Mouse (Mus musculus) heart, embryonic 15.5 days (tissue): ENCODE data around the gene Mapk1ip1. TPM values are rescaled to one million over a fixed set of nuclear protein-coding genes. Genes with fewer than 3 reads are reported as not detected.

Source experiments
- ATAC-seq: fragments of 200-750 bp; cut with Nextera tagmentation; replicated peaks from 2 replicates; pipeline ENCODE4 v1.8.0; 2017; ENCODE audit warnings: low read depth, moderate TSS enrichment; ENCODE audit not compliant: insufficient number of reproducible peaks, insufficient read depth, low FRiP score
- H3K27ac ChIP-seq: fragments of 300-500 bp; sonication (generic); 2 replicates; pipeline ENCODE4 v1.5.1; 2015; ENCODE audit warnings: mild to moderate bottlenecking, inconsistent platforms
- H3K27me3 ChIP-seq: fragments of 300-500 bp; sonication (generic); 2 replicates; pipeline ENCODE4 v1.6.1; 2015; ENCODE audit warnings: inconsistent platforms
- H3K36me3 ChIP-seq: fragments of 300-500 bp; sonication (generic); 2 replicates; pipeline ENCODE4 v1.6.1; 2015; ENCODE audit warnings: mild to moderate bottlenecking, inconsistent platforms
- H3K4me1 ChIP-seq: fragments of 300-500 bp; sonication (generic); replicated peaks from 2 replicates; pipeline ENCODE4 v1.6.1; 2015; ENCODE audit warnings: inconsistent platforms
- H3K4me2 ChIP-seq: fragments of 300-500 bp; sonication (generic); 2 replicates; pipeline ENCODE4 v1.6.1; 2015; ENCODE audit warnings: inconsistent platforms, mild to moderate bottlenecking, moderate library complexity
- H3K4me3 ChIP-seq: fragments of 300-500 bp; sonication (generic); 2 replicates; pipeline ENCODE4 v1.5.1; 2015; ENCODE audit warnings: mild to moderate bottlenecking, inconsistent platforms
- H3K9ac ChIP-seq: fragments of 300-500 bp; sonication (generic); 2 replicates; pipeline ENCODE4 v1.6.1; 2015; ENCODE audit warnings: mild to moderate bottlenecking, inconsistent platforms
- H3K9me3 ChIP-seq: fragments of 300-500 bp; sonication (generic); replicated peaks from 2 replicates; pipeline ENCODE4 v1.6.1; 2016; ENCODE audit warnings: inconsistent platforms
- WGBS: fragments of 180-500 bp; shearing (Covaris S2); methylation state at CpG from one replicate; pipeline ENCODE4 v1.1.7; 2015; ENCODE audit warnings: mixed read lengths; 5-methylcytosine and 5-hydroxymethylcytosine counted together
- polyA plus RNA-seq: library from polyadenylated mRNA; unstranded; fragments of >200 nt; fragmentation: Nextera tagmentation; extraction: Ambion mirVana; gene quantifications from 2 replicates; pipeline ENCODE4 v1.2.1, GENCODE M21; 2015

Mapk1ip1 gene
- polyA plus RNA-seq, 1 experiment from 2014 or later, result 11.9 TPM

DNA sequence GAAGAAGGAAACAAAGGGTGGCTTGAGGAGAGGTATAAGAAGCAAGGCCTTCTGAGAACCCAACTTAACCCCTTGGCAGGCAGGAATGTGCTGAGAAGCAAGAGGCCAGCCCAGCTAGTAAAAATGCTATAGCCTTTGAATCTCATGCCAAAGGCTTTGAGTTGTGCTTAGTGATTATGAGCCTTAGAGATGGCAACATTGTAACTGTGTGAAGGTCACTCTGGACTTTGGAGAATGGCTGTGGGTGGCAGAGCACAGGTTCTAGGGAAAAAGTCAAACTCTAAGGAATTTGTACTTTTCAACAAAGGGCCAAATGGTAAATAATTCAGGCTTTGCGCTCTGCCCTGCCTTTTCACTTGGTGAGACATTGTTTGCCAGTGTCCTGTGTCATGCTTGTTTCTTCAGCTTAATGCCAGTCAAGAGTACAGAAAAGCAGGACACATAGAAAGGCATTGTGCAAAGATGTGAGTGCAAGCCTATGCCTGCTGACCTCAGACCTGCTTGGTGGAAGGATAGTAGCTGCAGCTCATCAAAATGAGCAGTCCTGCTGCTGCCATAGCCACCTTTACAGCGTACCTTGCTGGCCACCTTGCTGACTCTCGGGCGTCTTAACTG lies 7.5 kb upstream of the Mapk1ip1 start:
- Histone ChIP-seq H3K4me3 (no peak overlapping the region), H3K9me3 (no peaks in the 10 kb centered on the region), H3K27ac (no peak overlapping the region), H3K9ac (no peak overlapping the region), H3K4me2 (no peak overlapping the region), H3K36me3 (peaks cover 26% of the 10 kb centered on the region), H3K27me3 (no peaks in the 10 kb centered on the region), H3K4me1 (peaks cover 5% of the 10 kb centered on the region)
- WGBS, result 96% methylated on average over 4 of the region's 4 CpGs
- ATAC-seq, result no peak

DNA sequence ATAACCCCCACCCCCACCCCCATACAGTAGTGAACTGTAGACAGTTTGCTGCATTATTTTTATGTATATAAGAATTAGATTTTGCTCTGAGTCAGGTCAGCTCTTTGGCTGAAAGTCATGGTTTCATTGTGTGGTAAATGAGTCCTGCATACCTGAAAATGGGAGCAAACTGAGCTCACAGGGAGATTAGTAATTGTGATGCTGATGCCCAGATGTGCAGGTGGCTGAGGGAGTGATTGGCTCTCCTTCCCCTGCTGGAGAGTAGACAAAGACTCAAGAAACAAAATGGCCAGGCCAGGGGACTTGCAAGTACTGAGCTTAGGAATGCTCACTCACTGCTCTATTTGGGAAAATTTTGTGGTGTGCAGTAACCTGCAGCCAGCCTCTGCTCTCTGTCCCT lies 4.0 kb upstream of the Mapk1ip1 start:
- H3K9me3 ChIP-seq, result no peaks in the 10 kb centered on the region
- peaks cover 25% of the 10 kb centered on the region for H3K4me1 ChIP-seq
- no peak overlapping the region for H3K27ac ChIP-seq
- H3K27me3 ChIP-seq, result no peaks in the 10 kb centered on the region
- ATAC-seq, result no peak
- no peak overlapping the region for H3K9ac ChIP-seq
- H3K4me3 ChIP-seq, result no peak overlapping the region
- peaks cover 21% of the 10 kb centered on the region for H3K36me3 ChIP-seq
- no peak overlapping the region for H3K4me2 ChIP-seq

DNA sequence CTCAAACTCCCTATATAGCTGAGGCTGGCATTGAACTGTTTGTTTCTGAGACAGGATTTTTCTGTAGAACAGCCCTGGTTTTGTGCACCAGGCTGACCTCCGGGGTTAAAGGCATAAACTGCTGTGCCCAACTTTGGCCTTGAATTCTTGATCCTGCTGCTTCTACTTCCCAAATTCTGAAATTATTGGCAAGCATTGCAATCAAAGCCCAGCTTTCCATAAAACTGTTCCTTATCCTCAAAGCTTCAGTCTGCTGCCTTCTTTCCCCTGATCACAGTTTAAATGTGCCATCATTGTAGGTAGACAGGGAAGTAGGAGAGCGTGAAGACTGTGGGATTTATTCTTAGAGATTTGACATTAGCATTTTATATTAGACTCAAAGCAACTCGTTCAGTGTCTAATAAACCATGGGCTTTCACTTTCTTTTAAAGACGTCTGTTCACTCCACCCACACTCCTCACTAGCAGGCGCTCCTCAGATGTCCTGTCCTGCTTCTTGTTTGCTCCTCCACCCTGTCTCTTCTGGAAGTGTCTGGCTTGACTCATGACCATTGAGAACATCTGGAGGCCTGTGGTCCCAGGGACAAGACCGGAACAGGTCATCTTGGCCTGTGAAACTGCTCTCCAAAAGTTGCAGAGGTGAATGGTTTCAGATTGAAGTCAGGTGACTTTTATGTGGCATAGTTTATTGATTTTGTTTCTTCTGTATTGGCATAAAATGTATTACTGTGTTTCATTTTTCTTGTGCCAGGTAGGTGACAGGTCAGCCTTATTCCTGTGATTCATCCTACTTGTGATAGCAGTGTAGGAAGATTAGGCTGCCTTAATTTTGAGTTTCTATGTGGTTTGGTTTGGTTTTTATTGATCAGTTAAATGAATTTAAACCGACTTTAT lies 2.2 kb upstream of the Mapk1ip1 start:
- ATAC-seq, result no peak
- 75% methylated on average over 7 of the region's 7 CpGs for WGBS
- no peaks in the 10 kb centered on the region for H3K9me3 ChIP-seq
- no peak overlapping the region for H3K9ac ChIP-seq
- no peak overlapping the region for H3K27ac ChIP-seq
- H3K4me2 ChIP-seq, result peak overlapping the region; percentile 74
- peaks cover 38% of the 10 kb centered on the region for H3K4me1 ChIP-seq
- no peaks in the 10 kb centered on the region for H3K27me3 ChIP-seq
- H3K36me3 ChIP-seq, result peaks cover 13% of the 10 kb centered on the region
- H3K4me3 ChIP-seq, result peak overlapping the region; percentile 88; the same call in 1 of the 2 replicates

DNA sequence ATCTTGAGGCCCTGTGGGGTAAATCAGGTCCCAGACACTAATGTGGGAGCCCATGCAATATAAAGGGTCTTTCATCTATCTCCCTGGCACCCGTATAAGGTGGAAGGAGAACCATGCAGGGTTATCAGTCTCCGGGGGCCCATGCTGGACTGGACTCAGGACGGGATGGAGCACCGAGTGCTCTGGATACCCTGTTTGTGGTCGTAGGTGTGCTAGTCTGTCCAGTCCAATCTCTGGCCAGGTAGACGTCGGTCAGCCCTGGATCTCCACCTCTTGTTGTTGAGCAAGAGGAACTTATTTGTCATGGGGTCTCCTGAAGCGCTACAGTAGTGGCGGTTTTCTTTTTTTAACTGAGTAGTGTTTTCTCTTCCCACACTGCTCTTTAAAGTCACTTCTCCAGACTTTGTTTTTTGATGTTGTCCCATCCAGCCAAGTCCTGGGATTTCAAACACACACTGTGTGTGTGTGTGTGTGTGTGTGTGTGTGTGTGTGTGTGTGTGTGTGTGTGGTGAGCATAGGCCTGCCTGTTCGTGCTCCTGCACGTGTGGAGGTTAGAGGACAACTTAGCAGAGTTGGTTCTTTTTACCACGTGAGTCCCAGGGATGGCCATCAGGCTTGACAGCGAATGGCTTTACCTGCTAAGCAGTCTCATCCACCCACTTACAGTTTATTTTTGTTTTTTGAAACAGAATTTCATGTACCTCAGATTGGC lies 1.4 kb upstream of the Mapk1ip1 start:
- ATAC-seq, result no peak
- 32% methylated on average over 13 of the region's 13 CpGs for WGBS
- Histone ChIP-seq H3K9ac (peak overlapping the region; percentile 81), H3K27ac (peak overlapping the region; percentile 95), H3K36me3 (peaks cover 6% of the 10 kb centered on the region), H3K9me3 (no peaks in the 10 kb centered on the region), H3K4me3 (peak overlapping the region; percentile 88), H3K4me2 (peak overlapping the region; percentile 74), H3K27me3 (no peaks in the 10 kb centered on the region), H3K4me1 (peaks cover 38% of the 10 kb centered on the region)

DNA sequence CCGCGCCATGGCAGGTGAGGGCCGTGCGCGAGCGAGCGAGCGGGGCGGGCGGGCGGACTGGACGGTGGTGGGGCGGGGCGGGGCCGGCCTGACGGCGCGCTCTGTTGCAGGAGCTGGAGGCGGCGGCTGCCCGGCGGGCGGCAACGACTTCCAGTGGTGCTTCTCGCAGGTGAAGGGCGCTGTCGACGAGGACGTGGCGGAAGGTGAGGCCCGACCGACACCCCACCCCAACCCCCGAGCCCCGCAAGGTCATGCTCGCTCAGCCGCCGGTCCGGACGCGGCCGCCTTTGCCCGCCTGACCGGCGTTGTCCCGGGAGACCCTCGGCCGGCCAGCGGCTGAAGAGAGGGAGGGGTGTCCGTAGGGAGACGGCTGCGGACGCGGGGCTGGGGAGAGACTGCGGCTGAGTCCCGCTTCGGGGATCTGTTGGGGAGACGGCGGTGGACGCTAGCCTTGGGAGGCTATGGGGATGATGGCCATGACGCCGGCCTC lies 474 bp upstream of the Mapk1ip1 start:
- no peaks in the 10 kb centered on the region for H3K27me3 ChIP-seq
- H3K4me2 ChIP-seq, result peak overlapping the region; percentile 74
- peak; percentile 82 for ATAC-seq
- H3K4me1 ChIP-seq, result peaks cover 38% of the 10 kb centered on the region
- peak overlapping the region; percentile 81 for H3K9ac ChIP-seq
- peak overlapping the region; percentile 88 for H3K4me3 ChIP-seq
- H3K27ac ChIP-seq, result peak overlapping the region; percentile 95
- H3K36me3 ChIP-seq, result no peaks in the 10 kb centered on the region
- H3K9me3 ChIP-seq, result no peaks in the 10 kb centered on the region
- under 1% methylated on average over 42 of the region's 61 CpGs for WGBS

DNA sequence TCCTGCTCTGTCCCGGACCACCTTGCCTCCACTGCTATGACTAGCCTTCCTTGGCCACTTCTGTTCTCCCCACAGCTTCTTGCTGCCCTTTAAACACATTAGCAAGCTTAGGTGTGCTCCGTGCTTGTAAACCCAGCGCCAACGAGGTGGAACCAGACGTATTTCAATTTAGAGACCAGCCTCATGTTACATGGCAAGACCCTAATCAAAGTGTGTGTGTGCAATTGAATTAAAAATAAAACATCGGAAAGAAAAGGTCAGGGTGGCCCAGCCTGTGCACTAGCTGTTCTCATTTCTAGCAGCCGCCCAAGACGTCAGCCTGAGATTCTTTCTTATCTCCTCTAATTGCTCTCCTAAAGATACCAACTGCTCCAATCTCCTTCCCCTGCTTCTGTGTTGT lies 962 bp downstream of the Mapk1ip1 start:
- Histone ChIP-seq H3K9ac (peak overlapping the region; percentile 81), H3K4me2 (peak overlapping the region; percentile 75), H3K27me3 (no peaks in the 10 kb centered on the region), H3K9me3 (no peaks in the 10 kb centered on the region), H3K4me1 (peaks cover 38% of the 10 kb centered on the region), H3K4me3 (peak overlapping the region; percentile 88), H3K27ac (peak overlapping the region; percentile 95), H3K36me3 (no peaks in the 10 kb centered on the region)
- 29% methylated on average over 8 of the region's 8 CpGs for WGBS
- ATAC-seq, result no peak

DNA sequence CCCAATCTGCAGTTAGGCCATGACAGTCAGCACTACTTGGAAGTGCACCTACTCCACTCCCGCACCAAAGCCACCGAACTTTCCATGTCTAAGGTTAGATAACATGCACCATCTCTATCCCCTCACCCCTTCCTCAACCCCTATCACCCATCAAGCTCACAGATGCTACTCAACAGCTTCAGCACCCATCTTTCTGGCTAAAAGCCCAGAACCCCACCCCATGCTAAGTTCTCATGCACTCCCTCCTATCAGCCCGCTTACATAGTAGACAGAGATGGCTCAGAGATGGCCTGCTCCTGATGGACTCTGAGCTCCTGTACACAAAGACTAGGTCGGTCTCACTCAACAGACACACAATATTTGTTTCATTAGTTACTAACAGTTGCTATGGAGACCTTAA lies 2.7 kb downstream of the Mapk1ip1 start:
- H3K36me3 ChIP-seq, result no peaks in the 10 kb centered on the region
- no peak overlapping the region for H3K9ac ChIP-seq
- no peak overlapping the region for H3K27ac ChIP-seq
- no peak overlapping the region for H3K4me3 ChIP-seq
- no peaks in the 10 kb centered on the region for H3K27me3 ChIP-seq
- no peaks in the 10 kb centered on the region for H3K9me3 ChIP-seq
- no peak overlapping the region for H3K4me2 ChIP-seq
- no peak for ATAC-seq
- H3K4me1 ChIP-seq, result peaks cover 31% of the 10 kb centered on the region
- WGBS, result 85% methylated on average over 4 of the region's 4 CpGs

DNA sequence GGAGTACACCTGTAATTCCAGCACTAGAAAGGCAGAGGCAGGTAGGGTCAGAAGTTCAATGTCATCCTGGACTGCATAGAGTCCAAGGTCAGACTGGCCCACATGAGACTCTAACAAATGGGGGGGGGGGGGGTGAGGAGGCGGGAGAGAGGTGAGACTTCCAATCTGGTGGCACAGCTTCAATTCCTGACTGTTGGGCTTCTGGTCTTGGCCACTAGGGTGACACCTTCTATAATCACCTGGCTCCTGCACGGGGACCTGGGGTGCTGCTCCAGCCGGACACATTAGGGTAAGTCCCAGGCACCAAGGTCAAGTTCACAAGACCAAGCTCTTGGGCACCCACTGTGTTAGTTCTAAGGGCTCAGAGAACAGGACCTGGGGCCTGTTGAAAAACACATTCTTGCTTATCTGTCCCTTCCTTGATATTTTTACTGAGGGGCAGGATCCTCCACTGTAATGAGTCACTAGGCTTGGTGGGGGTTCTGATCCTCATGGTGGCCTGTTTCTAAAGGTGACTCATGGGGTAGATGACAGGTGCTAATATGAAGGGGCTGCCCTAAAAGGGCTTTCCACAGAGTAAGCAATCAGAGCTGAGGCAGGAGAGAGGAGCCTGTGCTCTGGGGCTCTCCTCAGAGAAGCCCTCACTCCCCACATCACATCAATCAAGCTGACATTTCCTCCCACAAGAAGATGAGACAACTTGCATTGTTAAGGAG lies 4.5 kb downstream of the Mapk1ip1 start:
- H3K4me1 ChIP-seq, result peaks cover 17% of the 10 kb centered on the region
- no peak overlapping the region for H3K4me2 ChIP-seq
- WGBS, result 52% methylated on average over 3 of the region's 3 CpGs
- no peaks in the 10 kb centered on the region for H3K27me3 ChIP-seq
- no peak overlapping the region for H3K27ac ChIP-seq
- no peak overlapping the region for H3K9ac ChIP-seq
- ATAC-seq, result no peak
- H3K9me3 ChIP-seq, result no peaks in the 10 kb centered on the region
- peaks cover 2% of the 10 kb centered on the region; the same call in 1 of the 2 replicates for H3K36me3 ChIP-seq
- H3K4me3 ChIP-seq, result no peak overlapping the region

DNA sequence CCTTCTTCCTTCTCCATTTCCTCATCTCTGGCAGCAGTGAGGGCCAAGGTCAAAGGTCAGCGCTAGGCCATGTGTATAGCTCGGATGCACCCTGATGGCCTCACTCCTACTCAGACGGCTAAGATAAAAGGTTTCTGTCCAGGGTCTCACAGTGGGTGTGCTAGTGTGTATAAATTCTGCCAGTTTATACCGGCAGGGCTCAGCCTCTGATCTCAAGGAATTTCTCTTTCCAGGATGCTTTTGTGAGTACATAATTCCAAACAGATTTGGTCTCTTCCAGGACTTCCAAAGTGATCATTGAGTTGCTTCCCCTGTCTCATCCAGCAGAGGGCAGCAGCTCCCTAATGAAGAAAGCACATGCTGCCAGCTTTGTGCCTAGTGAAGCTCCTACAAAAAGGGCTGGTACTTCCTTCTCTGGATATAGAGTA lies 5.5 kb downstream of the Mapk1ip1 start:
- no peak overlapping the region for H3K4me3 ChIP-seq
- H3K4me1 ChIP-seq, result peaks cover 19% of the 10 kb centered on the region
- ATAC-seq, result no peak; the same call in 1 of the 2 replicates
- H3K36me3 ChIP-seq, result peaks cover 12% of the 10 kb centered on the region
- no peak overlapping the region for H3K9ac ChIP-seq
- H3K4me2 ChIP-seq, result no peak overlapping the region
- no peaks in the 10 kb centered on the region for H3K9me3 ChIP-seq
- WGBS, result 45% methylated on average over 4 of the region's 4 CpGs
- no peaks in the 10 kb centered on the region for H3K27me3 ChIP-seq
- no peak overlapping the region for H3K27ac ChIP-seq

DNA sequence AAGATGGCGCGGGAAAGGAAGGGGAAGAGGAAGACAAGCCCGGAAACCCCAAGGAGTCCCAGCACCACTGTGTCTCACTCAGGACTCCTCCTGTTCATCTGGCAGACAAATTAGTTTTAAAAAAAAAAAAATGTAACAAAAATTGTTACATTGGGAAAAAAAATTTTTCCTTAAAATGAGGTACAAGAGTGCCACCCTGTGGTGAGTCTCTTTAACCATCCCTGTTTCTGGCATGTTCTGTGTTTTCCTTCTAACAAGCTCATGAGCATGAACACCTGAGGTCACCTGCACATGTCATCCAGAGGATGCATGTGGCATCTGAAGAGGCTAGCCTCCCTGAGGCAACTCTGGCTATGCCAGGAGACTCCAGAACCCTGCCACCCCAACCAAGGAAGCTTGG lies 11.0 kb downstream of the Mapk1ip1 start:
- H3K4me1 ChIP-seq, result 0 out of 2 replicates have a peak, but pooled peaks cover 3% of the 10 kb centered on the region
- H3K9ac ChIP-seq, result no peak overlapping the region
- WGBS, result 88% methylated on average over 3 of the region's 3 CpGs
- no peak overlapping the region for H3K4me2 ChIP-seq
- no peaks in the 10 kb centered on the region for H3K27me3 ChIP-seq
- no peak overlapping the region for H3K4me3 ChIP-seq
- H3K9me3 ChIP-seq, result no peaks in the 10 kb centered on the region
- no peak overlapping the region for H3K27ac ChIP-seq
- no peak for ATAC-seq
- peaks cover 17% of the 10 kb centered on the region for H3K36me3 ChIP-seq

DNA sequence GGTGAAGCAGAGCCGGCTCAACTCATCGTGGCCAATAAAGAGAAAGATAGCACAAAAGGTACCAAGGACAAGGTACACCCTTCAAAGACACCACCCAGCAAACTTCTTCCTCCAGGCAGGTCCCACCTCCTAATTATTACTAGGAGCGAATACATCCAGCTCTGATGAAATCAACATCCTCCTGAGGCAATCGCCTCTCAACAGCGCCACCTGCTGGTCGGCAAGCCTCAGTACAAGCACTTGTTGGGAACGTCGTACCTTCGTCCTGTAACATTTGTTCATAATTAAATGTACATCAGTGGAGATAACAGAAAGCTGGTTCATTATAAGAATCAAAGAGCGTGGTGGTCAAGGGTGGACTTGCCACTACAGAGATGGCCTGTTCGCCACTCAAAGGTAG lies 18.3 kb downstream of the Mapk1ip1 start:
- H3K4me3 ChIP-seq, result no peak overlapping the region
- no peak overlapping the region for H3K27ac ChIP-seq
- H3K4me1 ChIP-seq, result no peaks in the 10 kb centered on the region
- H3K36me3 ChIP-seq, result no peaks in the 10 kb centered on the region
- H3K9ac ChIP-seq, result no peak overlapping the region
- no peak for ATAC-seq
- no peak overlapping the region for H3K4me2 ChIP-seq
- WGBS, result 18% methylated on average over 11 of the region's 11 CpGs
- no peaks in the 10 kb centered on the region for H3K27me3 ChIP-seq
- no peaks in the 10 kb centered on the region for H3K9me3 ChIP-seq
